Mouse (Mus musculus): Measurements from ENCODE around the gene Tecr. TPM values are rescaled to one million over a fixed set of nuclear protein-coding genes. Genes with fewer than 3 reads are reported as not detected.

The Tecr gene
- polyA plus RNA-seq, 1 experiment from 2014 or later = 613 TPM

- H3K36me3 ChIP-seq (ENCODE audit: poor library complexity, severe bottlenecking) = peaks cover 39% of the 10 kb centered on the region
- peaks cover 19% of the 10 kb centered on the region for H3K4me1 ChIP-seq
- WGBS = 47% methylated on average over 3 of the region's 3 CpGs
- H3K4me3 ChIP-seq = peak overlapping the region; percentile 78
- no peaks in the 10 kb centered on the region for H3K27me3 ChIP-seq
- peak overlapping the region; percentile 91 for H3K9ac ChIP-seq
- H3K4me2 ChIP-seq = peak overlapping the region; percentile 97
- ATAC-seq = no peak
- H3K27ac ChIP-seq = no peak overlapping the region
- H3K9me3 ChIP-seq (replicated peaks) = no peaks in the 10 kb centered on the region
Observed at GRCm38 (mm10) chr8:83567668-83568067, 40.1 kb downstream of the Tecr start.

- Histone ChIP-seq H3K27me3 (no peaks in the 10 kb centered on the region), H3K4me3 (peak within 1 kb of the TSS; percentile 78), H3K4me2 (peak within 1 kb of the TSS; percentile 97), H3K27ac (peak within 1 kb of the TSS; percentile 54), H3K9me3 (replicated peaks) (no peaks in the 10 kb centered on the region), H3K4me1 (peaks cover 19% of the 10 kb centered on the region), H3K36me3 (ENCODE audit: poor library complexity, severe bottlenecking) (peaks cover 29% of the 10 kb centered on the region), H3K9ac (peak within 1 kb of the TSS; percentile 91)
- whole genome bisulfite sequencing = 1% methylated on average over 48 of the region's 48 CpGs
- peak; percentile 89 for ATAC-seq
Observed at GRCm38 (mm10) chr8:83566469-83567395, 41.0 kb downstream of the Tecr start, which contains the start of gene Ndufb7. TSS of gene Ndufb7 (plus strand) at chr8:83566671.

GRCm38 (mm10) chr8:83565731-83566375 is 41.9 kb downstream of the Tecr start:
- H3K4me2 ChIP-seq = peak overlapping the region; percentile 97; the same call in 1 of the 2 replicates
- ATAC-seq = peak; percentile 46

GRCm38 (mm10) chr8:83563246-83563645 is 44.5 kb downstream of the Tecr start:
- H3K4me3 ChIP-seq = no peak overlapping the region
- WGBS = 76% methylated on average over 4 of the region's 4 CpGs
- peaks cover 13% of the 10 kb centered on the region for H3K4me1 ChIP-seq
- no peaks in the 10 kb centered on the region for H3K27me3 ChIP-seq
- no peak for ATAC-seq
- H3K9ac ChIP-seq = no peak overlapping the region
- H3K27ac ChIP-seq = no peak overlapping the region
- H3K4me2 ChIP-seq = no peak overlapping the region
- H3K36me3 ChIP-seq (ENCODE audit: poor library complexity, severe bottlenecking) = no peaks in the 10 kb centered on the region
- no peaks in the 10 kb centered on the region for H3K9me3 ChIP-seq (replicated peaks)

More at GRCm38 (mm10) chr8:83565731-83566375, 41.9 kb downstream of the Tecr start:
- WGBS = 74% methylated on average over 9 of the region's 9 CpGs
- Histone ChIP-seq H3K4me3 (no peak overlapping the region), H3K4me1 (peaks cover 19% of the 10 kb centered on the region), H3K27ac (no peak overlapping the region), H3K27me3 (no peaks in the 10 kb centered on the region), H3K9ac (no peak overlapping the region), H3K9me3 (replicated peaks) (no peaks in the 10 kb centered on the region), H3K36me3 (ENCODE audit: poor library complexity, severe bottlenecking) (peaks cover 21% of the 10 kb centered on the region)

- H3K27ac ChIP-seq = no peak overlapping the region
- H3K4me2 ChIP-seq = no peak overlapping the region
- H3K4me1 ChIP-seq = peaks cover 7% of the 10 kb centered on the region
- WGBS = 86% methylated on average over 3 of the region's 3 CpGs
- no peaks in the 10 kb centered on the region for H3K36me3 ChIP-seq (ENCODE audit: poor library complexity, severe bottlenecking)
- H3K4me3 ChIP-seq = no peak overlapping the region
- ATAC-seq = no peak
- no peak overlapping the region for H3K9ac ChIP-seq
- H3K9me3 ChIP-seq (replicated peaks) = no peaks in the 10 kb centered on the region
- no peaks in the 10 kb centered on the region for H3K27me3 ChIP-seq
Observed at GRCm38 (mm10) chr8:83562669-83563068, 45.1 kb downstream of the Tecr start.

GRCm38 (mm10) chr8:83535736-83536135 is 72.0 kb downstream of the Tecr start, which contains the start of gene Olfr370:
TSS of gene Olfr370 (plus strand) at chr8:83535780.
- no peaks in the 10 kb centered on the region for H3K4me1 ChIP-seq
- H3K27me3 ChIP-seq = no peaks in the 10 kb centered on the region
- no peak within 1 kb of the TSS for H3K4me2 ChIP-seq
- no peak within 1 kb of the TSS for H3K9ac ChIP-seq
- WGBS = 76% methylated on average over 3 of the region's 3 CpGs
- no peak for ATAC-seq
- H3K4me3 ChIP-seq = no peak within 1 kb of the TSS
- H3K36me3 ChIP-seq (ENCODE audit: poor library complexity, severe bottlenecking) = no peaks in the 10 kb centered on the region
- no peak within 1 kb of the TSS for H3K27ac ChIP-seq
- no peaks in the 10 kb centered on the region for H3K9me3 ChIP-seq (replicated peaks)

- WGBS = 91% methylated on average over 2 of the region's 2 CpGs
Observed at GRCm38 (mm10) chr8:83534802-83535201, 73.0 kb downstream of the Tecr start.

More at GRCm38 (mm10) chr8:83534802-83535201, 73.0 kb downstream of the Tecr start:
- Histone ChIP-seq H3K4me3 (no peak overlapping the region), H3K4me2 (no peak overlapping the region), H3K27ac (no peak overlapping the region), H3K36me3 (ENCODE audit: poor library complexity, severe bottlenecking) (no peaks in the 10 kb centered on the region), H3K4me1 (no peaks in the 10 kb centered on the region), H3K9ac (no peak overlapping the region), H3K27me3 (no peaks in the 10 kb centered on the region), H3K9me3 (replicated peaks) (no peaks in the 10 kb centered on the region)
- ATAC-seq = no peak

Other genes with a start within 250 kb of the Tecr start
- 5.4 and 6.1 TPM in 2 replicates for gene Clgn, start 218.1 kb downstream of the Tecr start, polyA plus RNA-seq (2015; fragmentation: Nextera tagmentation; extraction: Ambion mirVana)
- 198 and 200 TPM in 2 replicates for gene Scoc, start 149.6 kb downstream of the Tecr start, polyA plus RNA-seq (2015; fragmentation: Nextera tagmentation; extraction: Ambion mirVana)
- gene Olfr370, start 72.2 kb downstream of the Tecr start, polyA plus RNA-seq (2015; fragmentation: Nextera tagmentation; extraction: Ambion mirVana) = 0.15 TPM in 1 of 2 replicates, not detected in the other
- 393 and 412 TPM in 2 replicates for gene Ndufb7, start 41.3 kb downstream of the Tecr start, polyA plus RNA-seq (2015; fragmentation: Nextera tagmentation; extraction: Ambion mirVana)
- 59.4 and 61.9 TPM in 2 replicates for gene Dnajb1, start 222 bp upstream of the Tecr start, polyA plus RNA-seq (2015; fragmentation: Nextera tagmentation; extraction: Ambion mirVana)
- gene Gipc1, start 44.7 kb upstream of the Tecr start, polyA plus RNA-seq (2015; fragmentation: Nextera tagmentation; extraction: Ambion mirVana) = 190 and 196 TPM in 2 replicates
- gene Ptger1, start 58.7 kb upstream of the Tecr start, polyA plus RNA-seq (2015; fragmentation: Nextera tagmentation; extraction: Ambion mirVana) = 0.67 and 0.78 TPM in 2 replicates
- gene Pkn1, start 91.2 kb upstream of the Tecr start, polyA plus RNA-seq (2015; fragmentation: Nextera tagmentation; extraction: Ambion mirVana) = 25.6 and 26.7 TPM in 2 replicates
- gene Ddx39, start 107.2 kb upstream of the Tecr start, polyA plus RNA-seq (2015; fragmentation: Nextera tagmentation; extraction: Ambion mirVana) = 183 and 200 TPM in 2 replicates
- gene Adgre5, start 133.4 kb upstream of the Tecr start, polyA plus RNA-seq (2015; fragmentation: Nextera tagmentation; extraction: Ambion mirVana) = 6.7 and 7.2 TPM in 2 replicates

Data from forebrain, embryonic 13.5 days (tissue).